Comparison of ENCODE assay signal across 28 mouse cellular contexts in genomic region chr19:34293376-34293947, GRCm38 (mm10). TPM values are rescaled to one million over a fixed set of nuclear protein-coding genes. Genes with fewer than 3 reads are reported as not detected.
A peak's percentile ranks its signal among the peaks of the same experiment; 100 is the strongest.
DNase-seq lines count a peak whose midpoint lies in the region; ATAC-seq and TF ChIP-seq lines count a peak whose summit lies in the region.
"Had no signal": no experiment of that assay in that cellular context is flagged by ENCODE, and none has a peak within 500 bp of the region (broad histone marks: within the 10 kb centered on the region; RNA-seq: fewer than 3 reads in every experiment).

No protein-coding gene starts in this region.

- H3K4me3 ChIP-seq in heart, adult 2 months: no peak overlapping the region
- peak overlapping the region; percentile 58 for H3K4me3 ChIP-seq in lung, adult 2 months (replicated peaks; ENCODE audit: extremely low read depth, low read depth, low read length)
- no peak overlapping the region for H3K4me3 ChIP-seq in thymus, adult 2 months (ENCODE audit: control insufficient read depth, insufficient read depth, low read length)
- H3K4me3 ChIP-seq in intestine, embryonic 15.5 days (replicated peaks): no peak overlapping the region
- H3K4me3 ChIP-seq: embryonic facial prominence, embryonic 10.5 days; embryonic facial prominence, embryonic 13.5 days; erythroblast, embryonic 14.5 days; forebrain, embryonic 12.5 days; forebrain, embryonic 15.5 days; heart, embryonic 10.5 days; heart, embryonic 13.5 days had no signal

- WGBS in heart, adult 2 months: 83% methylated on average over 3 of the region's 3 CpGs
- WGBS in lung, adult 2 months: 64% methylated on average over 3 of the region's 3 CpGs
- WGBS in thymus, adult 2 months: 89% methylated on average over 3 of the region's 3 CpGs
- WGBS in intestine, embryonic 15.5 days: 76% methylated on average over 3 of the region's 3 CpGs

- no peaks in the 10 kb centered on the region for H3K27me3 ChIP-seq in heart, adult 2 months (ENCODE audit: control insufficient read depth, insufficient read depth, low read length)
- no peaks in the 10 kb centered on the region for H3K27me3 ChIP-seq in thymus, adult 2 months (ENCODE audit: control insufficient read depth, insufficient read depth, low read length)
- no peaks in the 10 kb centered on the region for H3K27me3 ChIP-seq in intestine, embryonic 15.5 days (replicated peaks)
- H3K27me3 ChIP-seq: forebrain, embryonic 15.5 days had no signal

- intact Hi-C loops in heart, adult 2 months (cut with DNase I): no loop called here

- ATAC-seq in intestine, embryonic 15.5 days: no peak
- ATAC-seq: activated CD4-positive, CD25-positive, alpha-beta regulatory T cell, adult 4 months; forebrain, embryonic 15.5 days; hindbrain, postnatal 0 days had no signal

- no peak for TF ChIP-seq EP300 in heart, adult 2 months (IDR thresholded peaks at IDR 0.05; ENCODE audit: insufficient read depth, low read depth, low read length)

- H3K27ac ChIP-seq in heart, adult 2 months: no peak overlapping the region
- H3K27ac ChIP-seq in thymus, adult 2 months (ENCODE audit: control insufficient read depth, insufficient read depth, low read length): peak overlapping the region; percentile 38
- H3K27ac ChIP-seq in intestine, embryonic 15.5 days: no peak overlapping the region
- H3K27ac ChIP-seq: embryonic facial prominence, embryonic 10.5 days; embryonic facial prominence, embryonic 13.5 days; forebrain, embryonic 12.5 days; forebrain, embryonic 15.5 days; heart, embryonic 10.5 days; heart, embryonic 13.5 days; hindbrain, embryonic 14.5 days; hindbrain, postnatal 0 days had no signal

- peaks cover 15% of the 10 kb centered on the region for H3K4me1 ChIP-seq in heart, adult 2 months (ENCODE audit: control insufficient read depth, insufficient read depth, low read length)
- peaks cover 5% of the 10 kb centered on the region for H3K4me1 ChIP-seq in lung, adult 2 months (ENCODE audit: control insufficient read depth, insufficient read depth, low read length)
- peaks cover 30% of the 10 kb centered on the region for H3K4me1 ChIP-seq in thymus, adult 2 months (replicated peaks; ENCODE audit: control insufficient read depth, insufficient read depth, low read length)
- H3K4me1 ChIP-seq in intestine, embryonic 15.5 days (replicated peaks): no peaks in the 10 kb centered on the region; the same call in 1 of the 2 replicates

- H3K79me2 ChIP-seq in heart, adult 2 months (replicated peaks; ENCODE audit: control insufficient read depth, insufficient read depth, low read length): peaks cover 4% of the 10 kb centered on the region

- H3K36me3 ChIP-seq in heart, adult 2 months (ENCODE audit: control insufficient read depth, insufficient read depth, low read length): peaks cover 13% of the 10 kb centered on the region
- peaks cover 13% of the 10 kb centered on the region for H3K36me3 ChIP-seq in thymus, adult 2 months (ENCODE audit: control insufficient read depth, insufficient read depth, low read length)
- no peaks in the 10 kb centered on the region for H3K36me3 ChIP-seq in intestine, embryonic 15.5 days
- H3K36me3 ChIP-seq: embryonic facial prominence, embryonic 10.5 days; embryonic facial prominence, embryonic 13.5 days; forebrain, embryonic 12.5 days; forebrain, embryonic 15.5 days; heart, embryonic 10.5 days; heart, embryonic 13.5 days had no signal

- DNase-seq in heart, adult 11 months: peak; percentile 52
- no peak for DNase-seq in heart, adult 2 months
- DNase-seq in lung, adult 2 months: no peak
- DNase-seq in lung, postnatal 4 days: no peak
- no peak for DNase-seq in thymus, adult 2 months
- DNase-seq in thymus, postnatal 14 days: no peak
- DNase-seq: adrenal gland, adult 8-10 months; adrenal gland, postnatal 25 days; cerebellum, adult 11-12 months; cerebellum, adult 8-10 months; cerebellum, postnatal 10 days; cerebellum, postnatal 36 days; embryo, embryonic 11 days; gastrocnemius, postnatal 14 days; heart, adult 18-20 months; heart, postnatal 14 days; heart, postnatal 4 days had no signal

- no peak for TF ChIP-seq POLR2A in heart, adult 2 months (IDR thresholded peaks at IDR 0.05; ENCODE audit: insufficient read depth, low read depth, low read length)
- TF ChIP-seq POLR2A in lung, adult 2 months (IDR thresholded peaks at IDR 0.05; ENCODE audit: borderline replicate concordance, extremely low read depth, low read depth, low read length): no peak
- no peak for TF ChIP-seq POLR2A in thymus, adult 2 months (IDR thresholded peaks at IDR 0.05; ENCODE audit: control insufficient read depth, extremely low read depth, insufficient read depth, low read length, poor library complexity)

- no peak overlapping the region for H3K4me2 ChIP-seq in intestine, embryonic 15.5 days (replicated peaks)
- H3K4me2 ChIP-seq: embryonic facial prominence, embryonic 13.5 days; forebrain, embryonic 12.5 days; forebrain, embryonic 15.5 days; heart, embryonic 13.5 days; hindbrain, embryonic 14.5 days had no signal

- no peak overlapping the region for H3K9ac ChIP-seq in heart, adult 2 months (ENCODE audit: low read depth, low read length)
- H3K9ac ChIP-seq in intestine, embryonic 15.5 days: no peak overlapping the region
- H3K9ac ChIP-seq: embryonic facial prominence, embryonic 13.5 days; forebrain, embryonic 12.5 days; forebrain, embryonic 15.5 days; heart, embryonic 13.5 days; hindbrain, embryonic 14.5 days had no signal

- no peaks in the 10 kb centered on the region for H3K9me3 ChIP-seq in intestine, embryonic 15.5 days
- H3K9me3 ChIP-seq: embryonic facial prominence, embryonic 10.5 days; embryonic facial prominence, embryonic 13.5 days; forebrain, embryonic 12.5 days; forebrain, embryonic 15.5 days; heart, embryonic 10.5 days; heart, embryonic 13.5 days had no signal

- TF ChIP-seq CTCF in heart, adult 2 months (IDR thresholded peaks at IDR 0.05): no peak
- no peak for TF ChIP-seq CTCF in lung, adult 2 months (IDR thresholded peaks at IDR 0.05; ENCODE audit: insufficient read depth, low read length)
- no peak for TF ChIP-seq CTCF in thymus, adult 2 months (IDR thresholded peaks at IDR 0.05; ENCODE audit: borderline replicate concordance, control insufficient read depth, extremely low read depth, insufficient read depth, low read length, poor library complexity)

RNA-seq across cellular contexts. Expression of gene Fas, which starts 3.0 kb away (rescaled TPM):
- 10 to 100 TPM; 12.1 to 17.4 TPM for total RNA-seq in heart, adult 2 months (2021)
- 5.1 and 9.3 TPM in 2 replicates for polyA plus RNA-seq in heart, adult 2 months (2012; rRNA removed)
- polyA plus RNA-seq in lung, adult 2 months (2012; rRNA removed): 9.2 and 10.0 TPM in 2 replicates
- 12.1 and 14.3 TPM in 2 replicates for polyA plus RNA-seq in thymus, adult 2 months (2012; rRNA removed)
- 3.9 and 4.9 TPM in 2 replicates for polyA plus RNA-seq in intestine, embryonic 15.5 days (2015; fragmentation: Nextera tagmentation; extraction: Ambion mirVana)
- polyA plus RNA-seq: erythroblast, embryonic 14.5 days had no signal

RNA-seq across cellular contexts. Expression of gene Acta2, which starts 38.1 kb away (rescaled TPM):
- total RNA-seq in heart, adult 2 months (2021): 100 to 1,000 TPM; 134 to 152 TPM
- polyA plus RNA-seq in heart, adult 2 months (2012; rRNA removed): 517 and 1,089 TPM in 2 replicates
- 337 and 584 TPM in 2 replicates for polyA plus RNA-seq in lung, adult 2 months (2012; rRNA removed)
- polyA plus RNA-seq in thymus, adult 2 months (2012; rRNA removed): 113 and 117 TPM in 2 replicates
- 1,375 and 1,410 TPM in 2 replicates for polyA plus RNA-seq in intestine, embryonic 15.5 days (2015; fragmentation: Nextera tagmentation; extraction: Ambion mirVana)
- polyA plus RNA-seq: erythroblast, embryonic 14.5 days had no signal
